Mouse (Mus musculus): ENCODE measurements around the gene Hoxa11.

- TF ChIP-seq POLR2A (IDR thresholded peaks at IDR 0.05; ENCODE audit: extremely low read depth, insufficient read depth, low read length) = no peak
- TF ChIP-seq CTCF (IDR thresholded peaks at IDR 0.05; ENCODE audit: low read depth, low read length) = no peak
Measured at GRCm38 (mm10) chr6:52263321-52263585, 17.6 kb upstream of the Hoxa11 start.

Measured in liver, adult 2 months (tissue).